Mouse (Mus musculus): ENCODE data around the gene Flot2.
"Not testable (repeated sequence)": the region's sequence is repeated elsewhere in the genome, so short reads cannot be mapped to it uniquely, and the experiment has no call there.

Flot2 gene

DNA sequence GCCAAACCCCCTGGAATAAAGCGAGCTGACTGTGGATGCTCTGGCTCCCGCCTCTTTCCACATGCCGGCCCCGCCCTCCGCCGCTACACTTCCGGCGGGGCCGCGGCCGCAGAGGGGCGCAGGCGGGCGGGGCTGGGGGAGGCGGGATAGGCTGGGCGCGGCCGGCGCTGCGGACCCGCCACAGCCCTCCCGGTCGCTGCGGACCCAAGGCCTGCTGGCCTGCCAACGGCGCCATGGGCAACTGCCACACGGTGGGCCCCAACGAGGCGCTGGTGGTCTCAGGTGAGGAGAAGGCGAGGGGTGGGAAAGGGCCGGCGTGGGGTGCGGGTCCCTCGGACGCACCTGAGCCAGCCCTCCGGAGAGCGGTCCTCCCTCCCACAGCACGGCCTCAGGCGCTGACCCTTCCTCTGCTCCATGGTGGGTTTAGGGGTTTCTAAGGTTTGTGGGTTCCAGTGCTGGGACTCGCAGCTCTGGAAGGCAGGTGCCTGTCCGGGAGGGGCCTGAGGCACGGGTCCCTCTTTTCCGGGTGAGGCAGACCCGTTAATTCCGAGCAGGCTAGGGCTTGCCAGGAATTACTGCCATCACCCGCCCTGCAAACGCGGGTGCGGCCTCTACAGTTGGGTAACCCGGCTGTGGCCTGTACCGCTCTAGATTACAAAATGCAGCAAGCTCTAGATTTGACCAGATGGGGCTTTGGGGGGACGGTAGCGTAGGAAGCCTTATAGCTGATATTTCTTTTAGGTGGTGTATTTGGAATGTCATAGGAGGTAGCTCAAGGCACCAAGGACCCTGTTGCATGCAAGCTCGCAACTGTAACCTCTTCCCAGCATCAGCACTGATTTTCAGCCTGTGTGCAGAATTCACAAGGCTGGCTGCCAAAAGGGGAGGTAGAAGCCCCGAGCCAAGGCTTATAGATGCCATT, at the start of gene Flot2:
Gene Flot2, plus strand, starts transcription at position 101 of the 922 bp plus-strand sequence.
- peak; percentile 54 for DNase-seq

DNA sequence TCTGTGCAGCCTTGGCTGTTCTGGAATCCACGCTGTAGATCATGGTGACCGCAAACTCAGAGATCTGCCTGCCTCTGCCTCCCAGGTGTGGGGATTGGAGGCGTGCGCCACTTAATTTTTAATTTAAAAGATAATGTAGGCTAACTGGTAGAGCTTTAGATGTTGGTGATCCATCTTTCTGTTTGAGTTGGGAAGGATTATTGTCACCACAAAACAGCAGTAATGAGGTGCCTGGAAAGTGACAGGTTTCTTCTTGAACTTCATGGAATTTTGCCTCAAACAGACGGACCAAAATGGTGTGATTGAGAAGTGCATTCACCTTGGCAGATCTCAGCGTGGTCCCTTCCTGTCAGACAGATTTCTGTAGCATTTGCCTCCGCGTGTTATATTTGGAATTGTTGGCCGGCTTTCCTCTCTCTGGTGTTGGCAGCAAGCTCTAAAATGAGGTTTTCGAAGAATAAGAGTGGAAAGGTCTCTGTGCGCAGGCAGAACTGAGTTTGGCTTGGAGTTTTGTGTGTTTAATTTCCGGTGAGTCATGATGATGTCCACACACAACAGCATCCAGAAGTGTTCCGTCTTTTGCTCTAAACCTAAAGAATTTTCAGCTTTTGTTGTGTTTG, 48.5 kb upstream of the Flot2 start:
- DNase-seq = no peak

DNA sequence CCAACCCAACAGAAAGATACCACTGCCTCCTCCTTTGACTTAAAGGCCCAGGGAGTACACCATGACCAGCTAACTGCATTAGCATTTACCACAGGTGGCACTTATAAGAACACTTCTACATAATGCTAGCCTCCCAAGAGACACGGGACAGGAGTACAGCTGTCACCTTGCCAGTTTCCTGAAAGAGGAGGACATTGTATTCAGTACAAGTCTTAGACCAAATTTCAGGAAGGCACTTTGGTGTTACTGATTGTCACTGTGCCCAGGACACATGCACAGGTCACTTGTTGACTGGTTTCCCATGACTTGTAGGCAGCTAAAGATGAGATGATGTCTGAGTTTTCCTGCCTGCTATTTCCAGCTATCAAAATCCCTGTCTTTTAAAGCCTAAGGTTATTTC, 42.2 kb upstream of the Flot2 start:
- DNase-seq = no peak

DNA sequence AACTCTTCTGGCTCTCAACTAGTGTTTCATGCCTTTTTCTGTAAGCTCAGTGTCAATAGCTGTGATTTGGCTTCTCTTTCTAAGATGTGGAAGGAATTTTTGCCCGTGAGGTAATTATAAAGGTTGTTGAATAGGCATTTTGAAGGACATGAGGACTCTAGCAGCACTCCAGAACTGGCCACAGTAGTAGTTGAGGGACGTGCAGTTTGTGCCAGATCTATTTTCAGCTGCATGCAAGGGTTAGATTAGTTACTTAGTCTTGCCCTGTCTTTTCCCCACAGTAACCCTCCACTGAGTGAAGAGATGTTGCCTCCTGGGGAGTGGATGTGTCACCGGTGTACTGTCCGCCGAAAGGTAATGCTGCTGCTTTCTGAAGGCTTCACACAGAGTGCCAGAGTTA, 31.3 kb upstream of the Flot2 start:
- DNase-seq = no peak

DNA sequence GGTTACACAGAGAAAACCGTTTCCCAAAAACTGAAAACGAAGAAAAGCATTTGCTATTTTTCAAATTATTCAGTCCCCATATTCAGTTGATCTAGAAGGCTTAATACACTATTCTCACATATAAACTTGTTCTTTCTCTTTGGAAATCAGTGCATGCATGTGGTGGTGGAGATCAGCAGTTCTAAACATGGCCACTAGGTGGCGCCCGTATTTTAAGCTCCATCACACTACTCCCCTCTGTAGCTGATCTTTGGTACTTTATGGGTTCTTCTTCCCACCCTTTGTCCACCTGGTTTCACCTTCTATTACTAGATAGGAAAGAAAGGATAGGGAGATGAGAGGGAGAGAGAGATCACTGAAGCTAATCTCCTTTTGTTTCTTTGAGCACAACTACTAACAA, 18.1 kb upstream of the Flot2 start:
- DNase-seq = peak; percentile 61

DNA sequence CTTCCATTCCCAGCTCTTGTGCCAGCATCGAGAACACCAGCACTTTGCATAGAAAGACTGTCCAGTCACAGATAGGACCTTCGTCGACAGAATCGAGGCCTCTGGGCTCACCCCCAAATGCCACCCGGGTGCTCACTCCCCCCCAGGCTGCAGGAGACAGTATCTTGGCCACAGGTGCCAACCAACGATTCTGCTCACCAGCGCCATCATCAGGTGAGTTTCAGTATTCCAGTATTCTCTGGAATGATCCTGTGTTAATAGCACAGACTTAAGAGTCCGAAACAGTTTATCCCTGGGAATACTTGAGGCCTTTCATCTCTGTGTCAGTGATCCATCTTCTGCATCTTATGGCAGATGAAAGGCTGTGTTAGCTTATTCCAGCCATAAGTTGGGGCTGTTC, 14.1 kb upstream of the Flot2 start:
- no peak for DNase-seq

DNA sequence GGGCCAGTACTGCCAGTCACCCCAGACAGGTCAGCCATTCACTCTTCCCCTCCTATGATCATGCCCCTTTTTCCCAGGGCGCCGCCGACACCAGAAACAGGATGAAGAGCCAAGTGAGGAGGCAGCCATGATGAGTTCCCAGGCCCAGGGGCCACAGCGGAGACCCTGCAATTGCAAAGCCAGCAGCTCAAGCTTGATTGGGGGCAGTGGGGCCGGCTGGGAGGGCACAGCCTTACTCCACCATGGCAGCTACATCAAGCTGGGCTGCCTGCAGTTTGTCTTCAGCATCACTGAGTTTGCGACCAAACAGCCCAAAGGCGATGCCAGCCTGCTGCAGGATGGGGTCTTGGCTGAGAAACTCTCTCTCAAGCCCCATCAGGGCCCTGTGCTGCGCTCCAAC, 8.5 kb upstream of the Flot2 start:
- DNase-seq = no peak

DNA sequence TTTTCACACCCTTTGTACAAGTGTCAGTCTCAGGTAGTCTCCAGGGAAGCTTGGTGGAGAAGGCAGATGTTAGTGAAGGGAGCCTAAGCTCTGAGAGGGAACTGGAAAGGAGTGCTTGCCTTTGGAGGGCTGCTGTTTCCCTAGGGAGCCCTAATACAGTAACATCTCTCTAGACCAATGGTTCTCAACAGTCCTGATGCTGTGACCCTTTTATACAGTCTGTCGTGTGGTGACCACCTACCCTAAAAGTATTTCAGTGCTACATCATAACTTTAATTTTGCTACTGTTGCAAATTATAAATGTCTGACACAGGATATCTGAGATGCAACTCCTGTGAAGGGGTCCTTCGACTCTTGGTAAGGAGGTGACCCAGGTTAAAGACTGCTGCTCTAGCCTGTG, 7.1 kb upstream of the Flot2 start:
- DNase-seq = no peak

DNA sequence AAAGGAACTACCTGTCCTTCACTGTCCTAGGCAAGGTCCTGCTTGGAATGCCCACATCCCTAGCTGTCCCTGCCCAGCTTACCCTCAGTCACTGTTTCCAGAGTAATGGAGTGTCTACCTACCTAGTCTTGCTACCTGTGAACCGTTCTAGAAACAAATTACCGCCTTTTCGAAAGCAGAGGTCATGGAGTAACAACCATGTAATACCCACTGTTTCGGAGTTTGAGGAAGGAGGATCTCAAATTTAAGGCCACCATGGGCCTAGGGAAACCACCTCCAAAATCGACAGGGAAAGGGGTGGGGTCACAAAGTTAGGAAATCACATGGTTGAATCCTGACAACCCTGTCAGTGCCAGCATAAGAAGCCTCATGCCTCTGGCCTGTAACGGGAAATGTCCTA, 6.3 kb upstream of the Flot2 start:
- no peak for DNase-seq

DNA sequence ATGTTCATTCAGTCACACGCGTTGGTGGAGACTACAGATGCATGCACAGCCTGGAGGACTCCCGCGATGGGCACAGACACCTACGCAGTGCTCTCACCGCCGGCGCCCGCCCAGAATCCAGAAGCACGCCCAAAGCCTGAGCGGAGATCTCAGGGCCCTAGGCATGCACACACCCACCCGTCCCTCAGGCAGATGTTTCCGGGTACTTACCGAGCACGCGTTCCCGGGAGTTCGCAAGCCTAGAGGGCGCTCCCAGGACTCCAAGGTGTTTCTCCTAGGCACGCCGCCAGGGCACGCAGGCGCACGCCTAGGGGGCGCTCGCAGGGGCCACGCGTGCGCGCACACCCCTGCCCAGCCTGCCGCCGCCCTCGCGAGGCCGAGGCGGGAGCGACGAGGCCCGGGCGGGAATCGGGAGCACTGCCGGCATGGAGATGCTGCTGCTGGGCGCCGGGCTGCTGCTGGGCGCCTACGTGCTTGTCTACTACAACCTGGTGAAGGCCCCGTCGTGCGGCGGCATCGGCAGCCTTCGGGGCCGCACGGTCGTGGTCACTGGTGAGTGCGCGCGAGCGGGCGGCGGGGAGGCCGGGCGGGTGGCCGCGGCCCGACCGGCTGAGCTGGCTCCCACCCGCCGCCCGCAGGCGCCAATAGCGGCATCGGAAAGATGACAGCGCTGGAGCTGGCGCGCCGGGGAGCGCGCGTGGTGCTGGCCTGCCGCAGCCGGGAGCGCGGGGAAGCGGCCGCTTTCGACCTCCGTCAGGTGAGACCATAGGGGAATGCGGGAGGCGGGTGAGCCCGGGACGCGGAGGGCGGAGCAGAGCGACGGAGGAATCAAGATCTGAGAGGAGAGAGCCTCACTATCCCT, 5.6 kb upstream of the Flot2 start, which contains the start of gene Dhrs13:
Gene Dhrs13, plus strand, starts transcription at position 334 of the 862 bp plus-strand sequence.
- DNase-seq = peak; percentile 92

DNA sequence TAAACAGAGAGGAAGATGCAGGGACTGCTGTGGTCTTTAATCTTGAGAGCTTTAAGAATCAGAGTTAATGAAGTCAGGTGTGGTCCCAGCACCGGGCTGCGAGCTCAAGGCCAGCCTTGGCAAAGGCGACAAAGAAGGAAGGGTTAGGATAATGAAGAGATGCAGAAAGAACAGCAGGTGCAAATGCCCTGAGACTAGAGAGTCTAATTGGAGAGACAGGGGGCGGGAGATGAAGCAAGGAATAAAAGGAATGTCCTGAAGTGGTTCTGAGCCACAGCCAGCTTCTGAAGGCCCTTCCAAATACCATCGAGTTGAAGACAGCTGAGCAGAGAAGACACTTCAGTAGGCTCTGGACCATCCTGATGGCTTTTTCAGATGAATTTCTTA, 4.9 kb upstream of the Flot2 start:
- no peak for DNase-seq

DNA sequence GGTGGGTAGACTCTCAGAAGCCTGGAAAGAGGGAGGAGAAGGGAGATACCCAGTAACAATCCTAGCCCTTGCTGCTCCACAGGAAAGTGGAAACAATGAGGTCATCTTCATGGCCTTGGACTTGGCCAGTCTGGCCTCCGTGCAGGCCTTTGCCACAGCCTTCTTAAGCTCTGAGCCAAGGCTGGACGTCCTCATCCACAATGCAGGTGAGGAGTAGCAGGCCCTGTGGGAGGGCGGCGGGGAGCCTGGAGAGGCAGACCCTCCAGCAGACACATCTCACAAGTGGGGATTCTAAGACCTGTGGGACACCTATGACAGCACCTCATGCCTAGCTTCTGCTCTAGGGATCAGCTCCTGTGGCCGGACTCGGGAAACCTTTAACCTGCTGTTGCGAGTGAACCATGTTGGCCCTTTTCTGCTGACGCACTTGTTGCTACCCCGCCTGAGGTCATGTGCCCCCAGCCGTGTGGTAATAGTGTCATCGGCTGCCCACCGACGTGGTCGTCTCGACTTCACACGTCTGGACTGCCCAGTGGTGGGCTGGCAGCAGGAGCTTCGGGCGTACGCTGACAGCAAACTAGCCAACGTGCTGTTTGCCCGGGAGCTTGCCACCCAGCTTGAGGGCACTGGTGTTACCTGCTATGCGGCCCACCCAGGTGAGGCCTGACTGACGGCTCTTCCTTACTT, 3.7 kb upstream of the Flot2 start:
- no peak for DNase-seq

DNA sequence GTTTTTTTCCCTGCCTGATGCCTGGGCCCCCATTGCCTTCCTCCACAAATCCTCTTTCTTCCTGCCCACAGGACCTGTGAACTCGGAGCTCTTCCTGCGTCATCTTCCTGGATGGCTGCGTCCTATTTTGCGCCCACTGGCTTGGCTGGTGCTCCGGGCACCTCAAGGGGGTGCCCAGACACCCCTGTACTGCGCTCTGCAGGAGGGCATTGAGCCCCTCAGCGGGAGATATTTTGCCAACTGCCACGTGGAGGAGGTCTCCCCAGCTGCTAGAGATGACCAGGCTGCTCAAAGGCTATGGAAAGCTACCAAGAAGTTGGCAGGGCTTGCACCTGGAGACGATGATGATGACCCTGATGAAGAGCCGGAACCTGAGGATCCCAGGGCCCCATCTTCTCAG, 940 bp upstream of the Flot2 start:
- DNase-seq = no peak

DNA sequence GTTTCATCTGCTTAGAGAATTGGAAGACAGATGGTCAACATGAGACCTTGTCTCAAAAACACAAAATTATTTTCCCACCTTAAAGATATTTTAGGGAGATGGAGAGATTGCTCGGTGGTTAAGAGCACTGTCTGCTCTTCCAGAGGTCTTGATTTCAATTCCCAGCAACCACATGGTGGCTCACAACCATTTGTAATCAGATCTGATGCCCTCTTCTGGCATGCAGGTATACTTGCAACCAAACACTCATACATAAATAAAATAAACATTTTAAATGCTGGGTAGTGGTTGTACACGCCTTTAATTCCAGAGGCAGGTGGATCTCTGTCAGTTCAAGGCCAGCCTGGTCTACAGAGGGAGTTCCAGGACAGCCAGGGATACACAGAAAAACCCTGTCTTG, 3.1 kb downstream of the Flot2 start:
- DNase-seq = no peak

DNA sequence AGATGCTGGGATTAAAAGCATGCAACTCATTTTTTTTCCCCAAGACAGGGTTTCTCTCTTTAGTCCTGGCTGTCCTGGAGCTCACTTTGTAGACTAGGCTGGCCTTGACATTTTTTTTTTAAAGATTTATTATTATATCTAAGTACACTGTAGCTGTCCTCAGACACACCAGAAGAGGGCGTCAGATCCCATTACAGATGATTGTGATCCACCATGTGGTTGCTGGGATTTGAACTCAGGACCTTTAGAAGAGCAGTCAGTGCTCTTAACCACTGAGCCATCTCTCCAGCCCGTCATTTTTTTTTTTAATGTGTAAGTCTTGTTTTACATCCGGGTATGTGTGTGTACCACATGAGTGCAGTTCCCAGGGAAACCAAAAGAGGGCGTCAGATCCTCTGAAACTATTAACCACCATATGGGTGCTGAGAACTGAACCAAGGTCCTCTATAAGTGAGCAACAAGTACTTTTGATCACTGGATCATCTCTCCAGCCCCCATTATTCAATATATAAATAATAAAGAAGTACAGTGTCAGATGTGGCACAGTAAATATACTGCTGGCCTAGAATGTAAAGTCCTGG, 4.6 kb downstream of the Flot2 start:
- not testable (repeated sequence) for DNase-seq

DNA sequence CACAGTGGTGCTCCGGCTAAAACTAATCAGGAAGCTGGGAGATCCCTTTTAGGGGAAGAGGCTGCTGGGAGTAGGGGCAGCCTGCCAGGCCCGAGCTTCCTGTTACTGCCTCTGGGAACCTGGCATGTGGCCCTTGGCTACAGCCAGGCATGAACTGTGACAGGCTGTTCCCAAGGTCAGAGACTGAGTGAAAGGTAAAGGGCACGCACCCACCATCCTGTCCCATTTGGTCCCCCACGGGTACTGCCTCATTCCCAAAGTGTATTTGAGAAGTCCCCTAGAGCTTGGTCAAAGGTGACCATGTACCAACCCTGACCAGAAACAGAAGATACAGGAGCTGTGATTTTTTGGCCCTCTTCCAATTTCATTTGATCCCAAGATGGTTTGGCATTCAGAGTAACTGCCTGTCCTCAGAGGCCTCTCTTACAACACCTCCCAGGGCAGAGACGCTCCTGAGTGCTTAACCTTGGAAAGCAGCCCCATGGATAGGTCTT, 7.1 kb downstream of the Flot2 start:
- peak; percentile 86 for DNase-seq

DNA sequence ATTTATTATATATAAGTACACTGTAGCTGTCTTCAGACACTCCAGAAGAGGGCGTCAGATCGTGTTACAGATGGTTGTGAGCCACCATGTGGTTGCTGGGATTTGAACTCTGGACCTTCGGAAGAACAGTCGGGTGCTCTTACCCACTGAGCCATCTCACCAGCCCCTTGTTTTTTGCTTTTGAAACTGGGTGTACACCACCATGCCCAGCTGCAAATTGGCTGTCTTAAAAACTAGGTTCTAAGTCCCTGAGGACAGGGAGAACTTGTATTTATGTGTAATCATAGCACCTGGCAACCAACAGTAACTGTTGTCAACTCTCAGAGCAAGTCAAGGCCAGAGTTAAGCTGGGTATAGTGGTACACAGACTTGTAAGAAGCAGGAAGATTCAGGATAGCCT, 10.9 kb downstream of the Flot2 start:
- not testable (repeated sequence) for DNase-seq

DNA sequence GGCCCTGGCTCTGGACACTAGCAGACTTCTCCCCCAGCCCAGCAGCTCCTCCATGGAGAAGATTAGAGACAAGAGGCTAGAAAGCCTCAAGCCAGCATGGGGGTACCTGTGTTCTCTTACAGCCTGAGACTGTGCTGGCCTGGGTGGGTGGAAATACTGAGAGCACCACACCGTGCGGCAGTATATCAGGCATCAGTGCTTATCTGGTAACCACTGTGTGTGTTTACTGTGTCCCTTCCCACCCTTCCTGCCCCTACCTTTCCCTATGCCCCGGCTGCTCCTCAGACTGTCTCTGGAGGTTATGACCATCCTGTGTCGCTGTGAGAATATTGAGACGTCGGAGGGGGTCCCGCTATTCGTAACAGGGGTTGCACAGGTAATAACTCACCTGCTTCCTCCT, 15.3 kb downstream of the Flot2 start:
- no peak for DNase-seq

DNA sequence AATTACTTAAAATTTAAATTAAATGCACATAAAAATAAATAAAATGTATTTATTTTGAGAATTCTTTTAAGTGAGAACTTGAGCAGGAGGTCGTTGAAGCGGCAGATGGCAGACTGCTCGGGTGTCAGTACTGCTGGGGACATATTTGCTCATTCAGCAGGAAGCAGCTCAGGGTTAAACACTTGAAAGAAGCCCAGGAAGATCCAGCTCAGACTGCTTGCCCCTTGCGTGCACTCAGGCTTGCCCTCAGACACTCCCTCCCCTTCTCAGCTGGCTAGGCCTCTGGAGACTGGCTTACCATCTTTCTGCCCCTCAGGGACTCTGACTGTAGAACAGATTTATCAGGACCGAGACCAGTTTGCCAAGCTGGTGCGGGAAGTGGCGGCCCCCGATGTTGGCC, 19.2 kb downstream of the Flot2 start:
- no peak for DNase-seq

DNA sequence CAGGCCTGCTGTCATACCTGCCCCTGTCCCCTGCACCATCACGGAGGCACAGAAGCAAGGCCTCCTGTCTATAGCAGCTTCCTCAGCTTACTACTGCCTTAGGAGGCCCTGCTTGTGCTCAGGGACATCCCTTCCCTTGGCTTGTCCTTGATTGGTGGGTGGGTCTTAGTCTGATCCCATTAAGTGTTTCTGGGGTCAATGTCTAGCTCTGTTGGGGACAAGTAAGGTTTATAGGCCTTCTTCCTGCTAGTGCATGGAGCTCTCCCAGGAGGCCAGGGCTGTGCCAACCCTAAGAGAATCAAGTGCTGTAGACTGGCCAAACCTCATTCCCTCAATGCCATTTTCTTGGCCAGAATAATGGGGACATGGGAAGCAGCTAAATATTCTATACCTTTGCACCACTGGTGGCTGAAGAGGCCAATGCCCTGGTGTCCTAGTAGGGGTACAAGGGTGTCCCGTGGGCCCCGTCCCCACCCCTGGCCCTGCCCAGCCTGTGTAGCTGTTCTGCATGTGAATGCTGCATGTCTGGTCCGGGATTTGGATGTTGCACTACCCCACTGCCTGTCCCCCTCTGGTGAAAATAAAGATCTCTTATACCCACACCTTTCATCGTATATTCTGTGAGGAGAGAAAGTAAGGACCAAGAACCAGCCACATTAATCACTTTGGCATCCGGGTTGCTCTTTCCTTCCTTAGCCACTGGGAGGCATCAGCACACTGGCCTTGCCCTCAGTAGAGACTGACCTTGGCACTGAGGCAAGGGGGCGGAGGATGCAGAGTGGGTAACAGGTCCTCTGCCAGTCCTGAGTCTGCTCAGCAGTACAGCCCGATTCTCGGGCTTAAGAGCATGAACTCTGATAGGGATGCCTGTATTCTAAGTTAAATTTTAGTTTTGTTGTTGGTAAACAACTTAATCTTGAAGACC, 22.4 kb downstream of the Flot2 start:
- peak; percentile 41 for DNase-seq

DNA sequence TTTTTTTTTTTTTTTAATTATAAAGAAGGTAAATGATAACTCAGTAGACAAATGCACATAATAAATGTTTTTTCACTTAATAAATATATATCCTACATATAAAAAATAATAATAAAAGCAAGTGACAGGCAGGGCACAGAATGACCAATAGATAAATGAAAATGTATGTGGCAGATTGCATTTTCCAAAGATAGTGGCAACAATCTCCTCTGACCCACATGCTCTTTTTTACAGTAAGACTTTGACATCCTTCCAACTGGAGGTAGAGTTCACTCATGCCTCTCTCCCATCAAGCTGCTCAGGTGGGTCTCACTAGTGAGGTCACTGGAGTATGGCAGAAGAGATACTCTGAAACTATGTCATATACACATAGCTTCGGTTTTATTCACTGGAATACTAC, 24.8 kb downstream of the Flot2 start:
- no peak for DNase-seq

Data from cerebellum, adult 11 months (tissue).